Mouse (Mus musculus): ENCODE measurements at regions not wholly inside any gene's neighbourhood (a gene's known extent, or its start where the extent isn't known, plus 50 kb on each side); places are given as distances from the start of the nearest gene placed in this dataset.

DNA sequence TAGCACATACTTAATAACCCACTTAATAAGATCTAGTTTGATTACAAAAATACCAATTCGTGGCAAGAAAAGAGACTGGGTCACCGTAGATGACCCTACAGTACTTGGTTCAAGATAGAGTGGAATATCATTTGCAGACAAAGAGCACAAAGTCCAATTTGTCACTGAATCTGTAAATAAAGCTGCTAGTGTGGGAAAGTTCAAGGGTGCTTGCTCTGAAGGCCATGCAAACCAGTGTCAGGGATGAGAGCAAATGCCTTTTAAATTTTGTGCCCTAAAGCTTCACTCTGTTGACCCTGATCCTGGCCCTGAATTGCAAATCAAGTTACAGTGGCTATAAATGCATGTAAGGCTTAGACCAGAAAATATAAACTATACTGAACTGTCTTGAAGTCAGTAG lies 113.1 kb downstream of the Cd55b start:
- no peak for DNase-seq (ENCODE audit: low read depth)

DNA sequence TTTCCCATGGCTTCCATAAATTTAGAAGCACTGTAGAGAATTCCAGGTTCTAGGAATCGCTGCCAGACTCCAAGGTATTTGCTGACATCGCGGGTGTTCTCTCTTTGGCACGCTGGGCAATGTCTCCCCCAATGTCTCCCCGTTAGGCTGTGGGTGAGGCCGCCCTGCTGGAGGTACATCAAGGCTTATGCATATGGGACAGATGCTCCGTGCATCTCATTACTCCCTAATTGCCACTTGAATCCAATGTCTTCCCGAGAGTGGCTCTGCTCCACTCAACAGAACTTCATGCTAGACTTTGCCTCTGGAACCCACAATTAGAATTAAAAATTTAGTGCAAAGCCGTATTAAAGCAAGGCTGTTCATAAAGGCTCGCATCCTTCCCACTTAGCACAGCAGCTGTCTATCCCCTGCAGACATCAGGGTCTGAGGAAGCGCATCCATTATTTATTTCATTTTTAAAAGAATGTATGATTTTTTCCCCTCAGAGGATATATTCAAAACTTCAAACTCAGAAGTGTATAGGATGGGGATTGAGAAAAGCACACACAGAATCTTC lies 120.9 kb downstream of the Cd55b start:
- DNase-seq (ENCODE audit: low read depth) = no peak

DNA sequence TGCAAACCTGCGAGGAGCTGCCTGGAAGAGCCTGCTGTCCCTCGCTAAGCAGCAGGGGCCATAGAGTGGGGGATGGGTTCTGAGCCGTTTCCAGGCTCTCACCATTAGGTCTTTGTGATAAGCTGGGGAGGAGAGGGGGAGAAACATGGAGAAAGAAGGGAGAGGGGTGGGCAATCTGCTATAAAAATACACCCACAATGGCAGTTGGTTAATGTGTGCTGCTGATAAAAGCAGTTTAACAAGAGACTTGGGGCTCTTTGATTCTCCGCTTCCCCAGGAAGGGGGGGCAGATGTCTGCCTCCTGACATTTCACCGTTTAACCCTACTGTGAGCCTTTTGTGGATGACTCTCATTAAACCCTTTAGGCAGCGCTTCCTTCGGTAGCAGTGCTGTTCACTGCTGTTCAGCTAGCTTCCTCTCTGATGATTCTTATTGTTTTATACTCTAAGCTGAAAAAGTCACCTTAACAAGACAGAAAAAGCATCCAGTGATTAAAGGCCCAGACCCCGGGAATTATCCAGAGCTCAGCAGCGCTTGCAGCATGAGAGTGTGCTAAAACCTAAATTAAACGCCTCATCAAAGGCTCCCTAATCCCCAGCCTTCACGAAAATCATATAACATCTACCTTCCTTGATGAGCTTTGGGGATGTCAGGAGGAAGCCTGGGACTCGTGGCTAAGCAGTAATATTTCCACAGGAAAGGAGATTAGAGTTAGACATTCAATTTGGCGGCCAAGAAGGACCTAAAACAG lies 122.6 kb downstream of the Cd55b start:
- peak; percentile 60 for DNase-seq (ENCODE audit: low read depth)

DNA sequence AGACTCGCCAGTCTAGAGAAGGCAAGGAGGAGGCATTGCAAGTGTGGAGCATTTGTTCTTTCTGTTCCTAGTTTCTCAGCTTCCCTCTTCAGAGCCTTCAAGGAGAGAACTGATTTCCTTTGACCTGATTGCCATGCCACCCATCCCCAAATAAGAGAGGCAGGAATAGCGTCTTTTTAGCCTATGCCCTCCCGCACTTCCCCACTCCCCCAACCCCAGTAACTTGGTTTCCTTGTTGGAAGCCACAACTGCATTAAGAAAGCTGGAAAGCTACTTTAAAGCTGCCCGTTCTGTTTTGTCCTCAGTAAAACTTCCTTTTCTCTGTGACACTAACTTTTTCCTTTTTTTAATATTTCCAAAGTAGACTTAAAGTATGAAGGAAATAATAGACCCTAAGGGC lies 123.2 kb downstream of the Cd55b start:
- no peak for DNase-seq (ENCODE audit: low read depth)

DNA sequence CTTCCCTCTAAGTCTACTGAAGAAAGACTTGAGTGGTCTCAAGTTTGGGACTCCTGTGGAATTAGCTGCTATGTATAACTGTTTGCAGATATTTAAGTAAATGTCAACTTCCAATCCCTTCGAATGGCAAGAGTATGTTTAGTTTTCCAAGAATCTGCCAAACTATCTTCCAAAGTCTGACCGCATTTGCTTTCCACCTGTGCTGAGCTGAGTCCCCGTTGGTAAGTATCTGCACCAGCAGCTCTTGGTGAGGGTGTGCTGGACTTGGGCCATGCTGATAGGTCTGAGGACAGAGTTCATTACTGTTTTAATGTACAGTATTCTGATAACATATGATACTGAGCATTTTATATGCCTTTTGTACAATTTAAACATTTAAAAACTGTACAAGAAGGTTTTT lies 123.7 kb downstream of the Cd55b start:
- peak; percentile 46 for DNase-seq (ENCODE audit: low read depth)

DNA sequence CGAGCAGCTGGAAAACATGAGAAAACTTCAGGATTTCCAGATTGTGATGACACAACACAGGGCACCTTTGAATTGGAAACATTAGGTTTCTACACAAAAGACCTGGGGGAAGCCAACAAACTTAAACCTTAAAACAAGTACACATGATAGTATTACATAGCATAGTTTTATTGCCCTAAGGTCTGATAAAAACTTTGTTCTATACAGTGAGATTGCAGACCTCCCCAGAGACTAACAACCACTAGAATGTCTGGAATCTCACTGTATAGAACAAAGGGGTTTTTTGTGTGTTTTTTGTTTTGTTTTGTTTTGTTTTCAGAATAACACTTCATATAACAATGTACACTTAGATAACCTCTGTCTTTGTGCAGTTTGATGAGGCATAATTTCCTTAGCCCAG lies 124.2 kb downstream of the Cd55b start:
- no peak for DNase-seq (ENCODE audit: low read depth)

DNA sequence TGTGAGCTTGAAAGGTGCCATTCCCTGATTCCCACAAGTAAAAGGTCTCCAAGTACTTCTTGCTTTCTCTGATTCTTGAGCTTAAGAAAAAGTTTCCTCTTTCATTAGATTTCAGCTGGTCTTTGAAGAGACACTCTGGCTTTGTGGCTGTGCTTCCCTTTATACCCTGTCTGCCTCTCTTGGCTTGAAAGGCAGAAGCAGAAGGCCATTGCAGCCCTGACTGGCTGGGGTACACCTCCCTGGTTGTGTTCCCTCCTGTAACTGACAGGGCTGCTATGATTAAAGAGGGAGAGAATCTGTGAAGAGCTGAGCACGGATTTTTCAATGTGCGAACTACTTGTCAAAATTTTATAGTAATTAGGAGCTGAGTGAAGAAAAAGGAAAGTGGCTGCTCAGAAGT lies 125.3 kb downstream of the Cd55b start:
- no peak for DNase-seq (ENCODE audit: low read depth)

DNA sequence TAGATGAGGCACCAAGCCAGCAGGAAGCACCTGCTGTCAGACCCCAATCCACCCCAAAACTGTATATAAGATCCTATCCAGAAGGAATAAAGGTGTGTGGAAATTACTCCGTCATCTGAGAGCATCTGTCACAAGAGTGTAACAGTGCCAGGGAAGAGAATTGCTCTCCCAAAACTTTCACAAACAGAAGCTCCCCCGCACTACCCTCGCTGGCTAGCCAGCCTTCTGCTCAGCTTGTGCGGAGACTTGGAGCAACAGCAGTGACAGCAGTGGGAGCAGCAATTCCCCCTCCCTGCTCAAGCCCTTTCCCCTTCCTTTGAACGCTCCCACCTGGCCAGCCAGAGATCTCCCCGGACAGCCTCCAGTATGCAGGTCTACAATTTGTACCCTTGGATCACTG lies 136.9 kb downstream of the Cd55b start:
- no peak for DNase-seq (ENCODE audit: low read depth)

DNA sequence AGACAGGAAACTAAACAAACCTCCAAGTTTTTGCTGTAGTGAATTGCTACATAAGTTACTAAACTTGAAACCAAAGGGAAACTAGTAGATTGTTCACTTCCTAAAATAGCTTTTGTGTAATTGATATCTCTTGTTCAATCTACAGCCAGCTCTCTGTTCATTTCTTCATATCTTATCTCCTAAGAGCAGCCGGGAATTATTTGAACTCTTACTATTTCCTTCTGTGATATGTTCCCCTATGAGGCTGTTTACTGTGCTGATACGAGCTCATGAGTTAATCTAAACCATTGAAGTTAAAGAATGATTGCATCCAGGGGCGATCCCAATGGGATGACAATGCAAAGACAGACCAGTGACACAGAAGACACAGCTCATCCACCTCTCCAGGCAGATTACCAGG lies 140.7 kb downstream of the Cd55b start:
- DNase-seq (ENCODE audit: low read depth) = no peak

DNA sequence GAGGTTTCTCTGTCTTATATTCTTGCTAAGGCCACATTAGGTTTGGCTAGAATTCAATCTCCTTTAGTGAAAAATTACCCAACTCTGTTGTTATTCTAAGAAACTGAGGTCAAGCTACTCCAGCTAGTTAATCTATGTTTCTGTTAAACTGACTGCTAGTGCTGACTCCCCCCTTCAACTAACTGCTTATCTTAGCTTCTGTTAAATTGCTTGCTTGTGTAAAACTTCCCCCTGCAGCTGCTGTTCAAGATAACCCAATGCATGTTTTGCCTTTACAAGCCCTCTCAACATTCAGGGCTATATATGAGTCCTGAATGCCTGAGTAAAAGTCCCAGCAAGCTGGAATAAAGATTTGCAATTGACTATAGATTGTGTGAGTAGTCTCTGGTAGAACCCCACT lies 143.6 kb downstream of the Cd55b start:
- no peak for DNase-seq (ENCODE audit: low read depth)

DNA sequence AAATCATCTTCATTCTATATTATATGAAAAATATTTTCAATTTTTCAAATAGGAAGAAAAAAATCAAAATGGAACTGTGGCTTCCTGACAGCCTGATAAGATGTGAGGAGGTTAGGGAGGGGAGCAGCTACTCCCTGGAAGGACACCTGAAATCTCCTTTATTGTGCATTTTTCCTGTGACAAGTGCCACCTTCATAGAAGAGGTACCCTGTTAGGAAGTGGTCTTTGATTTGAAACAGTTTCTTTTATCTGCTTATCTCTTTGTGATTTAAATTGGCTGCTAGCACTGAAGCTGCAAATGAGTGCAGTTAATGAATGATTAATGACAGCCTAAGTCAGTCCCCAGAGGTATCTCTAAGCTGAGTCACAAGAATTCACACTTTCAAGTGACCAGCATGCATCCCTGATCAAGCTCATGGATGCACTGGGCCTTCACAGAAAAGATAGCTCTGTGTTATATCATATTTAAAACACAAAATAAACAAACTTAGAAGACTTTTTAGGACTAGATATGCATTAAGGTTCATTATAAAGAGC lies 144.7 kb downstream of the Cd55b start:
- DNase-seq (ENCODE audit: low read depth) = no peak

DNA sequence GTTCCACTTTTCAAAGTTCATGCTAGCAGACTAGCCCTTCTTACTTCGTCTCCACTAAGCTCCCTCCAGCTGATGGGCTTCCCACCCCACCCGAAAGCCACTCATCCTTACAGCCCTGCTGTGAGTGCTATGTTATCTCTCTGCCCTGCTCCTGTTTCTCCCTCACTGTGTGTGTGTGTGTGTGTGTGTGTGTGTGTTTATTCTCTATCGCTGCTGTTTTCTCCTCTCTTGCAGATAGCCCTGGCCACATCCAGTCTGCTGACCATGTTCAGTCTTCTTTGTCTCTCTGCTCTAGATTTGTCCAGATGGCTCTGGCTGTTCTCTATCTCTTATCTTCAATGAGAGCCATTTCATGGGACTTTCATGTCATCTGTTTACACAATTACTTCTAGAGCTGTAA lies 145.9 kb downstream of the Cd55b start:
- DNase-seq (ENCODE audit: low read depth) = no peak

DNA sequence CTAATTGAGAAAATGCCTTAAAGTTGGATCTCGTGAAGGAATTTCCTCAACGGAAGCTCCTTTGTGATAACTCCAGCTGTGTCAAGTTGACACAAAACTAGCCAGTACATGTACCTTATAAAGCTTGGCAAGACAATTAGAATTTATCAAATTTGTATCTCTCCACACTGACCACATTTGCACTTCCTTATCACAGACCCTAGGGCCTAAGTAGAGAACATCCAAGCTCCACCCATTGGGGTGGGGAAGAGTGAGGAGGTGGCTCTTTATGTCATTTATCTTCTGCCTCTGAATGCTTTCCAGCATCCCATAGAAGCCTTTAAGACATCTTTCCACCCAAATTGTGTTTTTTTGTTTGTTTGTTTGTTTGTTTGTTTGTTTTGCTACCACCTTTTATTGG lies 146.8 kb downstream of the Cd55b start:
- DNase-seq (ENCODE audit: low read depth) = no peak

DNA sequence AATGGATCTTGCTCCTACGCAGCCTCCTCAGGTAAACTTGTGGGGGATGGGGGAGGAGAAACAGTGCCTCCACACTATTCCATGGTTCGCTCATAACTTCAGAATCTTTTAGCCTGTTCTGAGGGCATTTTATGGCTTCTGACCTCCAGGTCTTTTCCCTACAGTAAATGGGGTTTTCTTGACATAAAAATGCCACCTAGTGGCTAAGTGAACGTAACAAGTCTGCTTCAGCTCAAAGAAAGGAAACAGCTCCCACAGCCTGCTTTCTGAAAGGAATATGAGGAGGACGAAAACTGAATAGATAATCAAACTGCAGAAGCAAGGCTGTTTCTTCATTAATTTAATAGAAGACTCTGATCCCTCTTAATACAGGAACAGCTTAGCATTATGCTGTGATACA lies 148.3 kb downstream of the Cd55b start:
- DNase-seq (ENCODE audit: low read depth) = no peak

DNA sequence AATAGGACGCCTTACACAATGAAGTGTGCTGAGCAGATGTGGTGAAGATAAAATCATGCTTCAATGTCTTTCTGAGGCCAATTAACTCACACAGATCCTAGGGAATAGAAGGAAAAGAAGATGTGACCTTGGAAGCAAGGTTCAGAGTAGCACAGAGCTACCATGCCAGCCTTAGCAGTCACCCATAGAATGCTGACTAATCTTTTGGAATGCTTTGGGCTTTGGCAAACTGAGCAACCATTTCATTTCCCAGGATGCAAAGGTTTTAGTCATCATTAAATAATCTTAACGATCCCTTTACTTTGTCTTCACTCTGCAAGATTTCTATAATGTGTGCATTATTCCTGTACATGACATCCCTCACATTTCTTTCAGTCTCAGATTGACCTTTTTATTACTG lies 152.4 kb downstream of the Cd55b start:
- no peak for DNase-seq (ENCODE audit: low read depth)
